Mouse (Mus musculus): ENCODE data around the gene Mtmr2.
"Not testable (repeated sequence)": the region's sequence is repeated elsewhere in the genome, so short reads cannot be mapped to it uniquely, and the experiment has no call there.

The Mtmr2 gene

DNA sequence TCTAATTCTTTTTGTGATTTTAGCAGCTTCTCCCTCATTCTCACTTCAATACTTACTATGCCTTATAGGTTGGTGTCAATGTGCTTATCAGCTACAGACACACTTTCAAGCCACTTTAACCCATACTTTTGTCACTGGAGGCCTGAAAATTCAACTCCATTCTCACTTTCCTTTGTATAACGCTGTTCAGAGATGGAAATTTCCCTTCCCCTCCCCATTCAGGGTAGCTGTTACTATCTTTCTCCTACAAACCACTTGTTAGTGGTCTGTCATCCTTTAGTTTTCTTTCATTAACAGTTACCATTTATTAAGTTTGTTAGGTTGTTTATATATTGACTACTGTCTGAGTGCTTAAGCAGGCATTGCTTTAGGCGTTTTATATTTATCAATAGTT is at the start of gene Mtmr2:
Mtmr2 (plus strand) TSS at position 7 of the 394 bp plus-strand sequence.
- DNase-seq: no peak

GRCm38 (mm10) chr9:13699061-13699780 is 49.0 kb upstream of the Mtmr2 start:
- no peak for DNase-seq

DNA sequence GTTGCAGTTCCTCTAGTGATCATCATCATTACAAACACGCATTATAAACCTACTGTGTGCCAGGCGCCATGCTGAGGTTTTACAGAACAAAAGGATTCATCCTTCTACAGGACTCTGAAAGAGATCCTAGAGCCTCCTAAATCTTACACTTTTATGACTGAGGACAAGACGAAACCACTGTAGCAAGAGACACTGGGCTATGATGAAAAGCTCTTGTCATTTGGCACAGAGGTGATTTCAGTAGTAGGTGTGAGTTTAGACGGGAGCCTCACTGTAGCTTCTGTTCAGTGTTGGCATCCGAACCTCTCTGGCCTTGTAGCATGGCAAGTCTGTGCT is 48.5 kb upstream of the Mtmr2 start:
- DNase-seq: no peak

DNA sequence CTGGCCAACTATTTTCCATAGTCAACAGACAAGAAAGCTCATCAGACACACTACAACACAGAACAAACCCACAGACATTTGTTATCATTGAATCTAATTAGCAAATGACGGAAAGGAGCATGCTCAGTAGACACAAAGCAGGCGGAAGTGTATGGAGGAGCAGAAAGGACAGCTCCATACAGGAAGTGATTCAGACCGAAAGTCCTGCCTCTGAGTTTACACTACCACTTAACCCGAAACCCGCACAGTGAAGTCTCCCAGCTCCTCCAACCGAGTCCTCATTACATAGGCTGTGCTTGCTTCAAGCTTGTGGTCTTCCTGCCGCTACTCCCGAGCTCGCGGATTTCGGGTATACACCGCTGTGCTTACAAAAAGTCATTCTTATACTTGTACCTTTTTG is 46.4 kb upstream of the Mtmr2 start:
- no peak for DNase-seq

DNA sequence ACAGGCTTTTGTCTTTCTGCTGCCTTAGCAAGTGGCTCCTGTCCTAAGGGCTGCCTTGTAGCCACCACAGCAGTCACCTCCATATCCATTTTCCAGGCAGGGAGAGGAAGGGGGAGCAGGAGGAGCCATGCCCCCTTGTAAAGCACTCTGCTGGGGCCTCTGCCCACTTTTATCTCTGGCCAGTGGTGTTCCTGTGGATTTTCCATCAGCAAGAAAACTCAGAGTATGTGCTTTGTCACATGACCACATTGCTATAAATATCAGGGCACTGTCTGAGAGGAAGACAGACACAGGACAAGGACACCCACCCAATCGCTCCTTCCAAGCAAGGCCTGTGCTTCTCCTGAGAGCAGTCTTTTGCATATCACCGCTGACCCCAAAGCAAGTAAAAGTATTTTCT is 45.1 kb upstream of the Mtmr2 start:
- no peak for DNase-seq

DNA sequence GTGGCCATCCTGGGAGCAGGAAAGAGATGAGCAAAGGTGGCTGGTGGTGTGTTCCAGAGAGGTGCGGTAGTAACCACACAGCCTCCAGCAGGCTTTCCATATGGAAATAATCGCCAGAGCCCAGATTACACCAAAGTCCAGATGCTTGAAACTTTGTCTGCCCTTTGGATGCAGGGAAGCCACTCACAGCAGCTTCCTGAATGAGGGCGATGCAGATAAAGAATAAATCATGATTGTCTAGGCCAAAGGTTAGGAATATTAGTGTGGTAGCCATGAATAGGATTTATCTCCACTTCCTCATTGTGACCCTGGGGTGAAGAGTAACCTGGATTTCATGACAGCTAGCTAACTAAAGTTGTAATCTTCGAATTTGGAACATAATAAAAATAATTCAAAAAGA is 43.3 kb upstream of the Mtmr2 start:
- DNase-seq: no peak

DNA sequence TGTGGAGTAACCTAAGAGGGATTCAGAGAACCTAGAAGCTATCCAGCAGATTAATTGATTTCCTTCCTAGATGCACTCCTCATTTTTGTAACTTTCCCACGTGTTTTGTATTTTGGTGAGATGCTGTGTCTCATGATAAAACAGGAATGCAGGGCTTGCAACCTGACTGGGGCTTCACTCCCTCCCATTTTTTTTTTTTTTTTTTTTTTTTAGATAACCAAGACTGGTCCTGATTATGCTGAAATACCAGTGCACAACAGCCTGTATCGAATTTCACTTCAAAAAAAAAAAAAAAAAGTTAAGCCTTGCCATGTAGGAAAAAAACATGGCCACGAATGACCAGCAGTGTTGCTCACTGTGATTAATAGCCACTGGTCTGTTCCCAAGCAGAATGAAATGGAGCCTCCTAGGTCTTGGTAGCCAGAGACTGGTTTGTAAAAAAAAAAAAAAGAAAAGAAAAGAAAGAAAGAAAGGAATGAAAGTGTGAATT is 41.1 kb upstream of the Mtmr2 start:
- no peak for DNase-seq

DNA sequence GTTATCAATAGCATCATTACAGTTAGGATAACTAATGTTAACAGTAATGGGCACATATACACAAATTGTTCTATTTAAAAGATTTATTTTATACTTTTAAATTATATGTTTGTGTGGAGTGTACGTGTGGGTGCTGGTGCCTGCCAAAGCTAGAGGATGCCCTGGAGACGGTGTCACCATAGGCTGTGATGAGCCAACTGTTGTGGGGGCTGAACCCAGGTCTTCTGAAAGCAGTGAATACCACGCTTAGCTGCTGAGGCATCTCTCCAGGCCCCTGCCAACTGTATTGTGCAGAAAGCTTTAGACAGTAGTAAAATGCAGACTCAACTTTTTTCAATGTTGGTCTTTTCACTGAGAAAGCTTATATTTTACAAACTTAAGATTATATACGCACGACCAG is 38.8 kb upstream of the Mtmr2 start:
- DNase-seq: no peak

- not testable (repeated sequence) for DNase-seq
Measured at GRCm38 (mm10) chr9:13715891-13716290, 32.3 kb upstream of the Mtmr2 start.

- peak; percentile 89 for DNase-seq
Measured at GRCm38 (mm10) chr9:13716316-13717099, 31.7 kb upstream of the Mtmr2 start.

DNA sequence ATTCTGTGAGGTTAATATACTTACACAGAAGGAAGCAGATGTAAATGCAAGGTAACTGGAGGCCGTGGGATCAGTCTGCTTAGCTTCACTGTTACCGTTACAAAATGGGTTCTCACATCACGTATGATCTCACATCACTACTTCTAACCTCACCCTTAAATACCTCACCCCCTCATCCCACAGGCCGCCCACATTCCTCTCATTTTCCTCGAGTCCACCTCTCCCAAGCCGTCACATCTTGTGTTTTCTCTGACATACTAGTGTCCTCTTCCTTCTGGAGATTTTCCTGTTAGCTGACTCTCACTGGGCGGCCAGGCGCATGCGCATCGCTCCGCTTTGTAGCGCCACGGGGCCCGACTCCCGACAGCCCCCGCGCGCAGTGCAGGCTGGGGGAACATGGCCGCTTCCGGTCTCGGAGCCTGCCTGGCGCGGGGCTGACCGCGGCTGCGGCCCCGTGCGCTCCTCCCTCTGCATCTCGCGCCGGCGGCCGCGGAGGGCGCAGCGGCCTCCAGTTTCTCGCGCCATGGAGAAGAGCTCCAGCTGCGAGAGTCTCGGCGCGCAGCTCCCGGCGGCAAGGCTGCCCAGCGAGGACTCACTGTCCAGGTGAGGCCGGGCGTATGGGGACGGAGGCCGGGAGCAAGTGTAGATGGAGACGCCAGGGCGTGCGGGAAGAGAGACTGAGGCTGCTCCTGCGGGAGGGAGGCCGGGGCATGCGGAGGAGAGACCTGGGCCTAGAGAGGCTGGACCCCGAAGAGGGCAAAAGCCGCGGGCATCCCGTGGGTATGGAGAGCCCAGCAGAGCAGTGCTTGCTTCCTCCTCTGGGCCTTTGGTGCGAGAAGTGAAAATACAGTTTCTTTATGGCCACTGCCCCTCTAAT is 826 bp downstream of the Mtmr2 start:
- peak; percentile 97 for DNase-seq

- no peak for DNase-seq
Measured at GRCm38 (mm10) chr9:13749675-13749998, 1.4 kb downstream of the Mtmr2 start.

- DNase-seq: peak; percentile 47
Measured at GRCm38 (mm10) chr9:13752543-13752942, 4.3 kb downstream of the Mtmr2 start.

DNA sequence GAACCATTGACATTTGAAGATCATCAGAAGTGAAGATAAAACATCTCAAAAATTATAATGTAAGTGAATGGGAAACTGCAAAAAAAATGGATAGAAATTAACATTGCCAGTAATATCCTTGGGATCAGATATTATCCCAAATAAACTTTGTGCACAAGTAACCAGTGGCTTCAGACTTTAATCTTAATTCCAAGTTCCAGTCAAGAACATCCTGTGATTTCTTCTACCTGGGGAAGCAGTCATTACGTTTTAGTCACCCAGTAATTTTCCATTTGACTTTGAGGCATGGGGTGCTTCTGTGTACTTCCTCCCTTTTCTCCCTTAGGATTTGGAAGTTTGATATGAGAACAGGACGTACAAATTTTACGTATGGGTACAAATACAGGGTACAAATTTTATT is 12.2 kb downstream of the Mtmr2 start:
- no peak for DNase-seq

DNA sequence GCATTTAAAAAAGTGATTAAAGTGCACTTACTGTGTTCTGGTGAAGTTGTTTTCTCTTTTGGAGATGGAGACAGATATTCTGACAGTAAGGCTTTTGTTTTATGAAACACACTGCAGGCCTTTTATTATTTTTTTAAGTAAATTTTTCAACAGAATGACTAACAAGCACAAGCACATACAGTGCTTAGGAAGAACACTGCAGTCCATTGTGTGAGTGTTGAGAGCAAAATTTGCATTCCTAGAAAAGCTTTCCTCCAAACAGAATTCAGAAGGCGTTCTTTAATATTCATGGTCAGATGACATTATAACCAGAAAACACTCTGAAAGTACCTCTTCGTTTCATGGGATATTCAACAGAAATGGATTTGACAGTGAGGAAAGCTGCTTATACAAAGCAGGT is 17.4 kb downstream of the Mtmr2 start:
- DNase-seq: no peak

GRCm38 (mm10) chr9:13766570-13766969 is 18.4 kb downstream of the Mtmr2 start:
- DNase-seq: no peak

DNA sequence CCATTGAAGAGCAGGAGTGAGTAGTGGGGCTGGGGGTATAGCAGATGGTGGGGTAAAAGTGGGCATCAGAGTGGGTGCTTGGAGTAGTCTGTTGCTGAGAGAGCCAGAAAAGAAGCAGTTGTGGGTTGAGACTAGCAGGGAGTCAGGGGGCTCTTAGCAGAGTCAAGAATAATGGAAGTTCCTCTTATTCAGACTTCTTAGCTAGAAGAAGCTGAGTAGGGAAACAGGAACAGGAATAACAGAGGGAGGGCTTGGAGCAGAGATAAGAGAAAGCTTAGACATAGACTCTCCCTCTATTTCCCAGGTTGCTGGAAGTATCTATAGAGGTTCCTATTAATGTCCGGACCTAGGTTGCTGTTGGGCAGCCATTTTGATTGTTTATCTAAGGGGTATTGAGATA is 26.5 kb downstream of the Mtmr2 start:
- DNase-seq: no peak

- no peak for DNase-seq
Measured at GRCm38 (mm10) chr9:13781985-13782384, 33.8 kb downstream of the Mtmr2 start.

DNA sequence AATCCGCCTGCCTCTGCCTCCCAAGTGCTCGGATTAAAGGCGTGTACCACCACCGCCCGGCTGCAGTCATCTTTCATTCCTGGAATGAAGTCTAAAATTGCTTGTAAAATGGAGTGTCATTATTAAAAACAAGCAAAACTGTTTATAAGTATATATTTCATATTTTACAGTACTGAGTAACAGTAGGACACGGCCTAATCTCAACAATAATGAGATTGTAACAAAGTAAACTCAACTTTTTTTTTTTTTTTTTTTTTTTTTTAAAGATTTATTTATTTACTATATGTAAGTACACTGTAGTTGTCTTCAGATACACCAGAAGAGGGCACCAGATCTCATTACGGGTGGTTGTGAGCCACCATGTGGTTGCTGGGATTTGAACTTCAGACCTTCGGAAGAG is 42.7 kb downstream of the Mtmr2 start:
- DNase-seq: not testable (repeated sequence)

GRCm38 (mm10) chr9:13794302-13794701 is 46.1 kb downstream of the Mtmr2 start:
- DNase-seq: no peak

GRCm38 (mm10) chr9:13794756-13795155 is 46.5 kb downstream of the Mtmr2 start:
- no peak for DNase-seq

DNA sequence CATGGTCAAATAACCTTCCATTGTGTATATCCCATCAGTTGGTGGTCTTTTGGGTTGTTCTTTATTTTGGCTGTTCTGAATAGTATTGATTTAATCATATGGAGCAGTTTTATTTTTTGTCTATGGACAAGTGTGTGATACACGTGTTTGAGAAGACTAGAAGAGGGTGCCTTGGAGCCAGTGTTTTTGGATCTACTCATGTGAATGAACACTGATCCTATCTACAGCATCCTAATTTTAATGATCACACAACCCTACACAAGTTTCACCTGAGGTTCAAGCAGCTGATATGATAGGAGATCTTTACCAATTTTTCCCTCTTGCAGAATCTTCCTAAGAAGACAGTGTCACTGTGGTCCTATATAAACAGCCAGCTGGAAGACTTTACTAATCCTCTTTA is 56.3 kb downstream of the Mtmr2 start:
- DNase-seq: no peak

- no peak for DNase-seq
Measured at GRCm38 (mm10) chr9:13806854-13807253, 58.6 kb downstream of the Mtmr2 start.

DNA sequence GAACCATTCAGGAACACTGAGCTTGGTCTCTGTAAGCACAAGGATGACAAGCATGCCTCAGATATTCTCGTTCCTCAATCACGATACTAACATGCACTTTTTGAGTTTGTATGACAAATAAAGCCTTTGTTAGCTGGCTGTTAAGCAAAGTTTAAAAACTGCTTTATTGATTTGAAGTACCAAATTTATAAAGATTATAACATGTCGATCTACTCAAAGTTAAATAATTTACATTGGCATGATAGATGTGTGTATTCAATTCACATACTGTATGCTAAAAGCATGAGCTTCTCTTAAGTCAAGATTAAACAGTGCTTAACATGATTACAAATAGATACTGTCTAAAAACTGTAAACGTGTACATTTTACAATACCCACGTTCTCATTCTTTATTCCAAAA is 59.4 kb downstream of the Mtmr2 start:
- DNase-seq: no peak
